Mouse (Mus musculus) urinary bladder, postnatal 10 days (tissue): ENCODE results near the gene Wbp11.
A peak's percentile ranks its signal among the peaks of the same experiment; 100 is the strongest.

Source experiments
- DNase-seq: peaks from one replicate; pipeline ENCODE4 v3.0.0; 2022; ENCODE audit warnings: low spot score

The Wbp11 gene

DNA sequence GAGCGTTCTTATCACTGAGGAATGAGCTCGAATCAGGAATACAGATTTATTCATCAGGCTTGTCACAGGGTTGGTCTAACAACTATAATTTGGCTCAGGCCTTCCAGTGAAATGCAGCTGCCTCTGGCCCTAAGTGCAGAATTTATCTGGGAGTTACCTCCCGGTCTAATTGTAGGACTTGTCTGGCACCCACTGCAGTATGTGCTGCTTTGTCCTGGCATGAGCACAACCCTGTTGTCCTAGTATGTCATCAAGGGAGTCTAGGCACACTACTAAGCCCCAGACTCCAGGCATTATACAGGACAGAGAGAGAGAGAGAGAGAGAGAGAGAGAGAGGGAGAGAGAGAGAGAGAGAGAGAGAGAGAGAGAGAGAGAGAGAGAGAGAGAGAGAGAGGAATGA is 9.3 kb upstream of the Wbp11 start:
- no peak for DNase-seq

DNA sequence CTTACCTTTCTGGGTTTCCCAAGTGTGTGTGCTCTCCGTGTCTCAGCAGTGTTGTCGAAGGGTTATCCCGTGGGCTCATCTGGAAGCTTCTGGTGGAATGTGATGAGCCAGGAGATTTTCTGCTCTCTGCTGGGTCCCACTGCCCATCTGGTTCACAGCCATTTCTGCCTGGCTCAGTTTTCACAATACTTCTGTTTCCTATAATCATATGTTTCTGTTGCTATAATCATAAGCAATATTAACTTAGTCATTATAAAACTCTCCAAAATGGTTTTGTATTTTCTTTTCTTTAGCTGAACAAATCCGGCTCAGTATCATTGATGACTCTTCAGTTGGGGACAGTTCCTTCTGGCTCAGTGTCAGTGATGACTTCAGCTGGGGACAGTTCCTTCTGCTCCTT is 7.3 kb upstream of the Wbp11 start, which contains the start of gene Smco3:
Smco3 (minus strand) TSS at position 101 of the 400 bp plus-strand sequence.
- no peak for DNase-seq

DNA sequence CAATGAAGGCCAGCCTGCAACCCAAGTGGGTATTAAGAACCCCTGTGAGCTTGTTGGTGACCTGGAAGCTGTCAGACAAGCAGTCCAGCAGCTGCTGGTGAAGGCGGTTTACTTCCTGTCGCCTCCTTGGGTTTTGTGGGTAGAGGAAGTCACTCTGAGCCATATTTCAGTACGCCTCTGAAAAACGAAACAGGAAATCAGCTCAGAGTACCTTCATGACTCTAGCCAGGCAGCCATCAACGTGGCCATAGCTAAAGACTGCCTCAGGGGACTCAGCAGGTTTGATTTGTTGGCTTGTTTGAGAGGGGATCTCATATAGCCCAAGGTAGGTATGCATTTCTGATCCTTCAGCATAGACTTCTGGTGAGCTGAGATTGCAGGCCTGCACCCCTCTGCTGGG is 3.7 kb upstream of the Wbp11 start:
- no peak for DNase-seq

DNA sequence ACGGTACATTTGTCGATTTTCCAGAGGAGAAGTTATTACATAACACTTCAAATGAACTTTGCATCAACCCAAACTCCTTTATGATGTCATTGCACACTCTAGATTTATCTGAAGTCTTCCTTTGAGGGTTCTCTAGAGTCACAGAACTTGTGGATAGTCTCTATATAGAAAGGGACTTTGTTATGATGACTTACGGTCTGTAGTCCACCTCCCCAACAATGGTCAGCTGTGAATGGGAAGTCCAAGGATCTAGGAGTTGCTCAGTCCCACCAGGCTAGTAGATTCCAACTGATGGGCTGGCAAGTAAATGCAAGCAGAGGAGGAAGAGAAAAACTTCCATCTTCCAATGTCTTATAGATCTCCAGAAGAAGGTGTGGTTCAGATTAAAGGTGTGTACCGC is 648 bp upstream of the Wbp11 start:
- no peak for DNase-seq

DNA sequence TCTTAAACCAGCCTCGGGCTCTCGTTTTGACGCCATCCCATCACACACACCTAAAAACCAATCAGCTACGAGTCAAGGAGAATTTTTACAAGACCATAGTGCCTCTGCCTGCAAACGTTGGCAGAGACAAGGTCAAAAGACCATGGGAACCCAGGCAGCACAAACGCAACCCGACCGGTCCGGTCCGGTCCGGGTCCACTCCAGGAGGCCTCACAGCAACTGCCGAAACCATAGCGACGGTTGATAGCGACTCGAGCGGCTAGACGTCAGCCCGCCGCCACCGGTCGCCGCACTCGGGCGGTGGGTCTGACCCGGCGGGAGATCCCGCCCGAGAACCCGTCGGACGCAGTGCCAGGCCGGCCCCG is 535 bp downstream of the Wbp11 start, which contains the start of gene BC049715:
BC049715 (plus strand) TSS at position 111 of the 365 bp plus-strand sequence.
- no peak for DNase-seq

DNA sequence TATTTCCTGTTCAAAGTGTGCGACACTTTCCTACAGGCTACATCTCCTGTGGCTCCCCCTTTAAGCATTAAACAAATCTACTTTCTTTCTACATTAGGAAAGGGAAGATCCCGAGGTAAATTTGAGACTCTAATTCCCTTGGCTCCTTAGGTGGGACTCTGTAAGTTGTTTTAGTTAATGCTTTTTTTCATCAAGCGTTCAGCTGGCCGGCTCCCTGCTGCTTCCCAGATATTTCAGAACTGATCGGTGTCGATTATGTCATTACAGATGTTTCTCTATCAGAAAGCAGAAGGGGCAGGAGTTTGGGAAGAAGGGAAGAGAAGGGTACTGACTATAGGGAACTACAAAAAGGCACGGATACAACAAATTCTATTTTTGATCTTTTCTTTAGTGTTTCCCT is 917 bp downstream of the Wbp11 start:
- DNase-seq, result no peak

DNA sequence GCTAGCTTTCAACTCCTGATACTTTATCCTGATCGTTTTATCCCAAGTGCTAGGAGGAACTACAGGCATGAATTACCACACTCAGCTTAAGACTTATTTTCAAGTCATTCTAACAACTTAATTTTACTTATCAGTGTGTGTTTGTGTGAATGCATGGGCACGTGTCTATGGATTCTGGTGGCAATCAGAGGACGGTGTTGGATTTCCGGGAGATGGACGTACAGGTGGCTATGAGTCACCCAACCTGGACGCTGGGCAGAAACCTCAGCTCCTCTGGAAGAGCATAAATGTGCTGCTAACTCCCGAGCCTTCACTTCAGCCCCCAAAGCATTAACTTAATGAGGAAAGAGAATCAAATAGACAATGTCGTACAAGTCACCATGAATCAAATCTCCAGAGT is 3.0 kb downstream of the Wbp11 start:
- no peak for DNase-seq

DNA sequence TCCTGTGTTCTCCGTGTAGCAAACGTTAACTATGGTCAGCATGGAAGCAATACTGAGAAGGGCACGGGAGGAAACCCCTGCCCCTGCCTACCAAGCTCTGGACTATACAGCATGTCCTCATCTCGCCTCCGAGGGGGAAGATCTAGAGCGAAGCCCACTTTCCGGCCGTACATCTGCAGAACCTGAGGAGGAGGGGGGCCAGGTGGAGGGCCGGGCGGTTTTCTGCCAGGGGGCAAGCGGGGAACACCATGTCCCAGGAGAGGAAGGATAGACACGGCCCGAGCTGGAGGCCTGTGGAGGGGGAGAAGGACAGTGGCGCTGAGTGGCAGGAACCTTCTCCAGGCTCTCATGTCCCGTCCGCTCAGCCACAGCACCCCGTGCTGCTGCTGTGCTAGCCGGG is 6.9 kb downstream of the Wbp11 start:
- DNase-seq, result no peak

DNA sequence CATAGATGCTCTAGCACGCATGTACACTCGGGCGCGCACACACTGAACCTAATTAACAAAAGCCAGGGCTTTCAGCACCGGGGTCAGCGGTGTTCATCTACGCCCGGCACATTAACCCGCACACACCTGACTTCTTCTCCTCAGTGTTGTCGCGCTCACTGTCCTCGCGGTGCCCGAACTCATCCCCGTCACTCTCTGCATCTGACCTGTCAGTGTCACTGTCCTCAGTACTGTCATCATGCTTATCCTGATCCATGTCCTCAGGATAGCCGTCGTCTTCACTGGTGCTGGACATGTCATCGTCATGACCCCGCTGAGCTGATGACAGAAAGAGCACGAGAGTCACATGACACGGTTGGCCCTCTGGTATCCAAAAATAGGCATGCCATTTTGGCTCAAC is 7.7 kb downstream of the Wbp11 start:
- no peak for DNase-seq

DNA sequence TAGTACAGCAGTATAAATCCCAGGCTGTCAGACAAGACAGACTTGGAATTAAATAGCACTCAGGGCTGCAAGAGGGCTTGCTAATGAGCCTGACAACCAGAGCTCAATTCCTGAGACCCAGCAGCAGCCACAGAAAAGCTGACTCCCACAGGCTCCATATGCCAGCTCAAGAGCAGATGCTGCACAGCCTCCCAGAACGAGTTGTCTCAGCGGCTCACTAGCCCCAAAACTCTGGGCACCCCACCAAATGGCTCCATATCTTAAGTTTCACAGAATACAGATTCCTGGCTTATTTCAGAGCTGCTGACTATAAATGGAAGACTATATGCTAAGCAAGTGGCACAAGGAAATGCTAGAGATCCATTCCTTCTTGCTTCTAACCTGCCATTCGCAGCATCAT is 10.5 kb downstream of the Wbp11 start:
- DNase-seq, result no peak

DNA sequence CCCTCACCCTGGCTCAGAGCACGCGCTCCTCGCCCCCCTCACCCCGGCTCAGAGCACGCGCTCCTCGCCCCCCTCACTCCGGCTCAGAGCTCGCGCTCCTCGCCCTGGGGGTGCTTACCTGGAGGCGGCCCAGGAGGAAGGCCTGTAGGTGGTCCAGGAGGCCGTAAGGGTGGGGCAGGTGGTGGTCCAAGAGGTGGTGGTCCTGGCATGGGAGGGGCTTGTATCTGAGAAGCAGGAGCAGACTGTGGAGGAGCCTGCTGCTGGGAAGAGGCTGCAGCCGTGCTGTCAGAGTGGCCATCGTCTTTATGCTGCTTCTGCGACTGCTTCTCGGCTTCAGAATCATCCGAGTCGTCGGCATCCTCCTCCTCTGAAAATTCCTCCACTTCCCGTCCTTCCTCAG is 11.2 kb downstream of the Wbp11 start:
- no peak for DNase-seq

DNA sequence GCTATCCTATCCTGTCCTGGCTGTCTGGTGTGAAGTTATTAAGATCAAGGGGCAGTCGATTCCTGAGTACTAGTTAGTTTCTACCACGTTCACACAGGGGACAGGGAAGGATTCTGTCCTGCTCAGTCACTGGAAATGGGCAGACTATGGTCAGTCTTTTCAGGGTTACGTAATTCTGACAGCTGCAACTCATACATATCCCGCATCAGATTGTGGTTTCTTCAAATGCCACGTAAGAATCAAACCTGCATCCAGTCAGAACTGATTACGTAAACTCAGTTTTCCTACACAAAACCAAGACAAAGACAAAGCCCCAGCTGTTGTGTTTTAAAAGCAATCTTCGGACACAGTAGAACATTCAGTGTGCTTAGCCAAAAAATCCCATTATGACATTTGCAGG is 12.7 kb downstream of the Wbp11 start:
- no peak for DNase-seq

DNA sequence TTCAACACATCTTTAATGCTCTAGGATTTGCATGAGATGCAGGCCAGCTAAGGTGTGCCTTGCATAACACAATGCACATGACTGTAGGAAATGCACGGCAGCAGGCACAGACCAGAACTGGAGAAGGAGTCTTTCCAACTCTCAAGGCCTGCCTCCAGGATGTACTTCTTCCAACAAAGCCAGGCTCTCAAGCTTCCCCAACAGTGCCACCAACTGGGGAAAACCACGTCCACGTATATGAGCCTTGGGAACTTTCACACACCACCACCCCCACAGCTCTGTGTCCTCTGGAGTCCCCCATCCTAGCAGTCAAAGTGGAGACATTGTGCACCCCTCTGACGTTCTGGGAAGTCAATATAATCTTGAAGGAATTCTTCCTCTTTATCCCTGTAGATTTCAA is 14.9 kb downstream of the Wbp11 start:
- DNase-seq, result no peak

DNA sequence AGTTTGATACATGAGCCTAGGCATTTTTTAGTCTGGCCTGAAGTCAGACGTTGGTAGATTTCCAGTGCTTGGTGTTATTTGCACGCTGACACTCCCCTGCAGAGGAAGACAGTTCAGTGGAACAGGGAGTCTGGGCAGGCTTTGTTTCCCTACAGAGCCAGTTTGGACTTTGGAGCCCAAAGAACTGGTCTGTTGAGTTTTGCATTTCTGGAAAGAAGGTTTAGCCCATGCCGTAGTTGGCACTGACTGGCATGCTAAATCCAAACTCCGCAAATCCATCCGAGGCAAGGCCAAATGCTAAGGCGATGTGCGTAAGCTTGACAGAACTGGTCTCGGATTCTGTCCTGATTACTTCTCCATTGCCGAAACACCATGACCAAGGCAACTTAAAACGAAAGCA is 16.8 kb downstream of the Wbp11 start:
- no peak for DNase-seq

DNA sequence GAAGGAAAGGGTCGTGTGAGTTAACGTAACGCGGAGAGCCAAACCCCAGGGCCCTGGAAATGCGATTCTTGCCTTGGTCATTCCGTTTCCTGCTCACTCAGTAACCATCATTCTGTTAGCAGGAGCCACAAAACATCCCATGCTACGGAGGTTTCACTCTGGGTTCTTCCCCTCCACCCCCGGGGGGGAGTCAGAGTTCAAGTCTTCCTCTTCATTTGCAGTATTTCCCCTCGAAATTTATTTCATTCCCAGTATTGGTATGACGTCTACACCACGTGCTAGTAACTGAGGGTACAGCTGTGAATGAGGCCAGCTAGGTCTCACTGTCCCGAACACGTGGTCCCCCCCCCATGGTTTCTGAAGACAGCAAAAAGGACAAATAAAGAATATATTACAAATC is 18.4 kb downstream of the Wbp11 start:
- no peak for DNase-seq

DNA sequence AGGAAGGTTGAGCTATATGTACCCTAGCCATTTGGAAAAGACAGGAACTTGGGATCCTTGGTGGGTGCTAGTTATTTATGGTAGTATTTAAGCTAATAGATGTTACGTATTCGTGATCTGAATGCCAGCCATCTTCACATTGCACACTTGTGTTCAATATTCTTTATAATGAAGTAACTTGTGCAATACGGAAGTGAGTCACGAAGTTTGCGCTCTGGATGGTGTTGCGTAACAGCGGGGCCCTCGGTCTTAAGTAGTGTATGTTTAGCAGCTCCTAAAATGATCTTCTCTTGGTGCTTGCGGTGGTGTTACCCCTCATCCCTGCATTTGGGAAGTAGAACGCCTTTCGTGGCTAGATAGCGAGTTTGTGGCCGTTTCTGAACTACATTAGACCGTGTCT is 19.0 kb downstream of the Wbp11 start:
- DNase-seq, result no peak

DNA sequence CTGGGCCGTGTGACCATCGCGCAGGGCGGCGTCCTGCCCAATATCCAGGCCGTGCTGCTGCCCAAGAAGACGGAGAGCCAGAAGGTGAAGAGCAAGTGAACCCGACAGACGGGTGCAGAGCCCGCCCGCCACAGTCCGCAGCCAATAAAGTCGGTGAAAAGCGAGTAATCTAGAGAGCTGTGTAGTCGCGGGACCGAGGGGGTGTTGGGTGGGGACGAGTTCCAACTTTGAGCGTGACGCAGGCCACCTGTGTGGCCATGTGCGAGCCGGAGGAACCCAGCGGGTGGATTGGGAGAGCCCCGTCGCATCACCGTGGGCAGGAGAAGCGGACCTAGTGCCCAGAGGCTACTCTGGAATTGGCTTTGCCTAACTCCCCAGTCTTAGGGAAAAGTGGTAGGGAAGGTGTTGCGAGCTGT is 19.4 kb downstream of the Wbp11 start:
- no peak for DNase-seq

DNA sequence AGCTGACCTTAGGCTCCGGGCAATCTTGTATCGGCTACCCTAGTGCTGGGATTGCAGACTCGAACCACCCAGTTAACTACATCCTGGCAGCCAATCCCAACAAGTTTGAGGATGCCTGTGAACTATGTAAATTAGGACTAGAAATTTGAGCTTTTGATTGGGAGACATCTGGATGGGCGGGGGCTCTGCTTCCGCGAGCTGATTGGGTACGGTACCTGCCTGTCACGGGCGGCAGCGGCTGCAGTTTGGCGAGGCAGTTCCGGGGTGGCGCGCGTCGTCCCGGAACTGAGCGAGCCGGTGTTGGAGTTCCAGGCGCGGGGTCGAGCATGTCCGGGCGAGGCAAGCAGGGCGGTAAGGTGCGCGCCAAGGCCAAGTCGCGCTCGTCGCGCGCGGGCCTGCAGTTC is 20.0 kb downstream of the Wbp11 start, which contains the start of gene H2afj:
H2afj (plus strand) TSS at position 231 of the 404 bp plus-strand sequence.
- DNase-seq, result peak; percentile 98

DNA sequence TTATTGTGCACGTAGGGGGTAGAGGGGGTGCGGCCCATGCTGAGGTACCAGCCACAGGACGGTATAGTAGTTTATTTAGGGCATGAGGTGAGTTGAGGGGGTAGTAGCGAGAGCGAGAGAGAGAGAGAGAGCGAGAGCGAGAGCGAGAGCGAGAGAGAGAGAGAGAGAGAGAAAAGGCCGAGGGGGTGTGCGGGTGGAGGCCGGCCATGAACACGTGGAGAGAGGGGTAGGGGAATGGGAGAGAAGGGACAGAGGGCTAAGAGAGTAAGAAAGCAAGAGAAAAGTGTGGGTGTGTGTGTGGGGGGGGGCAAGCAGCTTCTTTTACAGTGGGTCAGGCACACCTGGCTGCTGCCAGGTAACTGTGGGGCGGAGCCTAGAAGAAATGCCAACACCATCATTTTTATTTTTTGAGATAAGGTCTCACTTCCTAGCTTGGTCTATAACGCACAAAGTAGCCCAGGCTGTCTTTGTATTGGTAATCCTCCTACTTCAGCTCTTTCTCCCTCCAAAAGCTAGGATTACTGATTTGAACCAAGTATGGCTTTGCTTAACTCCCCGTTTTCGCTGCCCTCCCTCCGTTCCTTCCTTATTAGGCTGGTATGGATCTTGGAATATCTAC is 20.5 kb downstream of the Wbp11 start:
- no peak for DNase-seq

DNA sequence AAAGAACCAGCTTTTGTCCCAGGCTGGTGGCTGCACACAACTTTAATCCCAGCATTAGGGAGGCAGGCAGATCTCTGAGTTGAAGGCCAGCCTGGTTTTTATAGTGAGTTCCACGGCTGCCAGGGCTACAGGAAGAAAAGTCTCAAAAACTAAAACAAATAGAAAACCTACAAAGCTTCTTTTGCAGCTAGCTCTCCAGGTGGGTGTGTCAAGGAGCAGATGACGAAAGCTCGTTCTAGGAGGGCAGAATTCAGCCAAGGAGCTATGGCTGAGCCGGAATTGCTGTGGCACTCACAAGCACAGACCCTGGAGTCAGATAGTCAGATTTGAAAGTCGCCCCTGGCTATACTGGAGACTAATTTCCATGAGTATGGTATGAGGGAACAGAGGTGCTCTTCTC is 21.2 kb downstream of the Wbp11 start:
- DNase-seq, result no peak

DNA sequence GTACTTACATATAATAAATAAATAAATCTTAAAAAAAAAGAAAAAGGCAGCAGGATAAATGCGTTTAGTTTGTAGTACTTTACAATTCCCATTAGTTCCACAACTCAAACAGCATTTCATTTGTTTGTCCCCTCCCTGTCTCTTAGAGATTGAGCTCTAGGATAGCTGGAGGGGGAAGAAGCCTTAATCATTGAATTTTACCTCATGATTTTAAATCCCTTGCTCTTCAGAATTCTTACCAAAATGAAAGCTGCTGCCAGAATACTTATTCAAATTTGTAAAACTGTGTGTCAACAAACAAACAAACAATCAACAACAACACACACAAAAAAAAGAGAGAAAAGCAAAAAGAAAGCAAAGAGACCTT is 22.6 kb downstream of the Wbp11 start:
- no peak for DNase-seq

DNA sequence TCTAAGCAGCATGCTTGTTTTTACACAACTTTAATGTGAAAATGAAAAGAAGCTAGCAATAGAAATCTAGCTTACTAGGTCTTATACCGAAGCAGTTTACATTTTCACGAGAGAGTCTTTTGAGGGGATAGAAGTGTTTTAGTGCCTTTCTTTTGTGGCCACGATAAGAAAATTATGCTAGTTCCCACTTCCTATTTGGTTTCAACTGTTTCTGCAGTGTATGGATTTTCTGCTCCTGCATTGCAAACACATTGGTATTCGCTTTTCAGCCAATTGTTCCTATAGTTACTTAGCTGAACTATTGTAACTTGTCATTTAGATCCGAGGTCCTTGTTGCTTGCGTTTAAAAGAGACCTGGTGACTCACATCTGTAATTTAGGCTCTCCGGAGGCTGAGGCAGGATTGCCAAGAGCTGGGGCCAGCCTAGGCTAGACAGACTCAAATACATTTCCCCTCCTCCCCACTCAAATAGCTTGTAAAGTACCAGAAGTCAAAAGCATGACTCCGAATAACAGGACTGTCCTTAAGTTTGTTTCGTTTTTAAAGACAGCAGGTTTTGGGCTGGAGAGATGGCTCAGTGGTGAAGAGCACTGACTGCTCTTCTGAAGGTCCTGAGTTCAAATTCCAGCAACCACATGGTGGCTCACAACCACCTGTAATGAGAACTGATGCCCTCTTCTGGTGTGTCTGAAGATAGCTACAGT is 23.2 kb downstream of the Wbp11 start:
- DNase-seq, result no peak

DNA sequence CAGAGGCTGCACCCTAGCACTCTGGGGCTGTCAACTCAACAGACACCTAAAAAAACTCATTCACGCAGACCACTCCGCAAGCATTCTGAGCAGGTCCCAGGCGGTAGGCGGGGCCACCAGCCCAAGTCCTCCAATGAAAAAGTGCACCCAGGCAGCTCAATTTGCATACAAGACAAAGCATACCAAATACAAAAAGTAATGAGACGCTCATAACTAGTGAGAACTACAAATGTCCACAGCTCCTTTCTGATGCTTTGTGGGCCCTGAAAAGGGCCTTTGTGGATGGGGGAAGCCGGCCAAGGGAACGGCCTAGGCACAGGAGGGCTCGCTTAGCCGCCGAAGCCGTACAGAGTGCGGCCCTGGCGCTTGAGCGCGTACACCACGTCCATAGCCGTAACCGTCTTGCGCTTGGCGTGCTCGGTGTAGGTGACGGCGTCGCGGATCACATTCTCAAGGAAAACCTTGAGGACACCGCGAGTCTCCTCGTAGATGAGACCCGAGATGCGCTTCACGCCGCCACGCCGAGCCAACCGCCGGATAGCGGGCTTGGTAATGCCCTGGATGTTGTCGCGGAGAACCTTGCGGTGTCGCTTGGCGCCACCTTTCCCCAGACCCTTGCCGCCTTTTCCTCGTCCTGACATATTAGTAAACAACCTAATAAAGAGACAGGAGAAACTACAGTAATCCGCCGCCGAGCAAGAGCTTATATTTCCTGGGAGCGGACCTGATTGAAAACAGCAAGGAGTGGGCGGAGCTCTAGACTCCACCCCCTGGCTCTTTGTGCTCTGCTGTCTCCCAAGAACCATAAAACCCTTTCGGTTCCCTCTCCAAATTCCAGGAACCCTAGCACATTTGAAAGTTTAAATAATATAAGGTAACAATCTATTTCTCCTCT is 24.0 kb downstream of the Wbp11 start, which contains the start of gene Hist4h4:
Hist4h4 (minus strand) TSS at position 677 of the 895 bp plus-strand sequence.
- DNase-seq, result peak; percentile 94
